Mouse (Mus musculus): ENCODE data around the gene Fam78a. TPM values are rescaled to one million over a fixed set of nuclear protein-coding genes. Genes with fewer than 3 reads are reported as not detected.
"Not testable (repeated sequence)": the region's sequence is repeated elsewhere in the genome, so short reads cannot be mapped to it uniquely, and the experiment has no call there.

The Fam78a gene
- polyA plus RNA-seq, 1 experiment = 189 TPM

GRCm38 (mm10) chr2:32043836-32044235 lies 40.8 kb downstream of the Fam78a start:
- H3K4me1 ChIP-seq (replicated peaks; ENCODE audit: control insufficient read depth, insufficient read depth, low read length) = peaks cover 51% of the 10 kb centered on the region
- H3K27me3 ChIP-seq (ENCODE audit: control insufficient read depth, insufficient read depth, low read length) = no peaks in the 10 kb centered on the region
- no peaks in the 10 kb centered on the region; the same call in 1 of the 2 replicates for H3K36me3 ChIP-seq (ENCODE audit: control insufficient read depth, insufficient read depth, low read length)
- peak overlapping the region; percentile 79 for H3K27ac ChIP-seq (ENCODE audit: control insufficient read depth, insufficient read depth, low read length)
- H3K4me3 ChIP-seq (ENCODE audit: control insufficient read depth, insufficient read depth, low read length) = no peak overlapping the region
- WGBS = 86% methylated on average over 5 of the region's 5 CpGs
- DNase-seq = no peak
- TF ChIP-seq CTCF (IDR thresholded peaks at IDR 0.05; ENCODE audit: borderline replicate concordance, control insufficient read depth, extremely low read depth, insufficient read depth, low read length, poor library complexity) = no peak
- no peak for TF ChIP-seq POLR2A (IDR thresholded peaks at IDR 0.05; ENCODE audit: control insufficient read depth, extremely low read depth, insufficient read depth, low read length, poor library complexity)

- TF ChIP-seq POLR2A (IDR thresholded peaks at IDR 0.05; ENCODE audit: control insufficient read depth, extremely low read depth, insufficient read depth, low read length, poor library complexity) (no peak), CTCF (IDR thresholded peaks at IDR 0.05; ENCODE audit: borderline replicate concordance, control insufficient read depth, extremely low read depth, insufficient read depth, low read length, poor library complexity) (no peak)
- no peaks in the 10 kb centered on the region for H3K27me3 ChIP-seq (ENCODE audit: control insufficient read depth, insufficient read depth, low read length)
- H3K27ac ChIP-seq (ENCODE audit: control insufficient read depth, insufficient read depth, low read length) = no peak overlapping the region
- 79% methylated on average over 2 of the region's 2 CpGs for WGBS
- H3K4me3 ChIP-seq (ENCODE audit: control insufficient read depth, insufficient read depth, low read length) = no peak overlapping the region
- DNase-seq = no peak
- no peaks in the 10 kb centered on the region; the same call in 1 of the 2 replicates for H3K36me3 ChIP-seq (ENCODE audit: control insufficient read depth, insufficient read depth, low read length)
- H3K4me1 ChIP-seq (replicated peaks; ENCODE audit: control insufficient read depth, insufficient read depth, low read length) = peaks cover 47% of the 10 kb centered on the region
Measured at GRCm38 (mm10) chr2:32041087-32041486, 43.6 kb downstream of the Fam78a start.

- 96% methylated on average over 9 of the region's 9 CpGs for WGBS
- not testable (repeated sequence) for H3K27ac ChIP-seq (ENCODE audit: control insufficient read depth, insufficient read depth, low read length); H3K27me3 ChIP-seq (ENCODE audit: control insufficient read depth, insufficient read depth, low read length); H3K4me3 ChIP-seq (ENCODE audit: control insufficient read depth, insufficient read depth, low read length); H3K36me3 ChIP-seq (ENCODE audit: control insufficient read depth, insufficient read depth, low read length); DNase-seq
- peaks cover 46% of the 10 kb centered on the region for H3K4me1 ChIP-seq (replicated peaks; ENCODE audit: control insufficient read depth, insufficient read depth, low read length)
Measured at GRCm38 (mm10) chr2:32040646-32041045, 44.0 kb downstream of the Fam78a start.

GRCm38 (mm10) chr2:32038661-32039081 lies 46.0 kb downstream of the Fam78a start:
- no peak for TF ChIP-seq CTCF (IDR thresholded peaks at IDR 0.05; ENCODE audit: borderline replicate concordance, control insufficient read depth, extremely low read depth, insufficient read depth, low read length, poor library complexity)
- TF ChIP-seq POLR2A (IDR thresholded peaks at IDR 0.05; ENCODE audit: control insufficient read depth, extremely low read depth, insufficient read depth, low read length, poor library complexity) = no peak
- 48% methylated on average over 8 of the region's 8 CpGs for WGBS
- no peaks in the 10 kb centered on the region for H3K27me3 ChIP-seq (ENCODE audit: control insufficient read depth, insufficient read depth, low read length)
- no peak for DNase-seq
- H3K4me1 ChIP-seq (replicated peaks; ENCODE audit: control insufficient read depth, insufficient read depth, low read length) = peaks cover 44% of the 10 kb centered on the region
- no peaks in the 10 kb centered on the region; the same call in 1 of the 2 replicates for H3K36me3 ChIP-seq (ENCODE audit: control insufficient read depth, insufficient read depth, low read length)
- H3K4me3 ChIP-seq (ENCODE audit: control insufficient read depth, insufficient read depth, low read length) = no peak overlapping the region
- peak overlapping the region; percentile 74 for H3K27ac ChIP-seq (ENCODE audit: control insufficient read depth, insufficient read depth, low read length)

- Histone ChIP-seq H3K4me1 (replicated peaks; ENCODE audit: control insufficient read depth, insufficient read depth, low read length) (peaks cover 54% of the 10 kb centered on the region), H3K27me3 (ENCODE audit: control insufficient read depth, insufficient read depth, low read length) (no peaks in the 10 kb centered on the region), H3K27ac (ENCODE audit: control insufficient read depth, insufficient read depth, low read length) (peak overlapping the region; percentile 58; the same call in 1 of the 2 replicates), H3K36me3 (ENCODE audit: control insufficient read depth, insufficient read depth, low read length) (peaks cover 4% of the 10 kb centered on the region; the same call in 1 of the 2 replicates), H3K4me3 (ENCODE audit: control insufficient read depth, insufficient read depth, low read length) (no peak overlapping the region)
- TF ChIP-seq CTCF (IDR thresholded peaks at IDR 0.05; ENCODE audit: borderline replicate concordance, control insufficient read depth, extremely low read depth, insufficient read depth, low read length, poor library complexity) (no peak), POLR2A (IDR thresholded peaks at IDR 0.05; ENCODE audit: control insufficient read depth, extremely low read depth, insufficient read depth, low read length, poor library complexity) (no peak)
- WGBS = 24% methylated on average over 6 of the region's 6 CpGs
- no peak for DNase-seq
Measured at GRCm38 (mm10) chr2:32037279-32037858, 47.3 kb downstream of the Fam78a start.

GRCm38 (mm10) chr2:32034206-32034605 lies 50.5 kb downstream of the Fam78a start:
- TF ChIP-seq CTCF (IDR thresholded peaks at IDR 0.05; ENCODE audit: borderline replicate concordance, control insufficient read depth, extremely low read depth, insufficient read depth, low read length, poor library complexity) = 0 out of 2 replicates have a peak, but pooled peaks have one; percentile 15
- no peak for TF ChIP-seq POLR2A (IDR thresholded peaks at IDR 0.05; ENCODE audit: control insufficient read depth, extremely low read depth, insufficient read depth, low read length, poor library complexity)
- Histone ChIP-seq H3K4me3 (ENCODE audit: control insufficient read depth, insufficient read depth, low read length) (peak overlapping the region; percentile 48), H3K4me1 (replicated peaks; ENCODE audit: control insufficient read depth, insufficient read depth, low read length) (peaks cover 59% of the 10 kb centered on the region), H3K27ac (ENCODE audit: control insufficient read depth, insufficient read depth, low read length) (peak overlapping the region; percentile 81), H3K27me3 (ENCODE audit: control insufficient read depth, insufficient read depth, low read length) (no peaks in the 10 kb centered on the region), H3K36me3 (ENCODE audit: control insufficient read depth, insufficient read depth, low read length) (peaks cover 4% of the 10 kb centered on the region; the same call in 1 of the 2 replicates)
- WGBS = 44% methylated on average over 6 of the region's 6 CpGs
- peak; percentile 70 for DNase-seq

GRCm38 (mm10) chr2:32033436-32033835 lies 51.2 kb downstream of the Fam78a start:
- peak; percentile 25 for DNase-seq
- Histone ChIP-seq H3K36me3 (ENCODE audit: control insufficient read depth, insufficient read depth, low read length) (peaks cover 4% of the 10 kb centered on the region; the same call in 1 of the 2 replicates), H3K27ac (ENCODE audit: control insufficient read depth, insufficient read depth, low read length) (peak overlapping the region; percentile 81), H3K4me1 (replicated peaks; ENCODE audit: control insufficient read depth, insufficient read depth, low read length) (peaks cover 56% of the 10 kb centered on the region), H3K4me3 (ENCODE audit: control insufficient read depth, insufficient read depth, low read length) (peak overlapping the region; percentile 48), H3K27me3 (ENCODE audit: control insufficient read depth, insufficient read depth, low read length) (no peaks in the 10 kb centered on the region)
- TF ChIP-seq CTCF (IDR thresholded peaks at IDR 0.05; ENCODE audit: borderline replicate concordance, control insufficient read depth, extremely low read depth, insufficient read depth, low read length, poor library complexity) (no peak), POLR2A (IDR thresholded peaks at IDR 0.05; ENCODE audit: control insufficient read depth, extremely low read depth, insufficient read depth, low read length, poor library complexity) (no peak)
- WGBS = 93% methylated on average over 6 of the region's 6 CpGs
